Mouse (Mus musculus): ENCODE measurements around the gene Cgn.
A peak's percentile ranks its signal among the peaks of the same experiment; 100 is the strongest.

Gene Cgn

GRCm38 (mm10) chr3:94786367-94786835 is at the start of gene Cgn:
Gene Cgn (minus strand): TSS chr3:94786492.
- DNase-seq (ENCODE audit: low spot score): peak; percentile 87

GRCm38 (mm10) chr3:94835396-94835795 is 49.1 kb upstream of the Cgn start:
- no peak for DNase-seq (ENCODE audit: low spot score)

GRCm38 (mm10) chr3:94833358-94833757 is 47.1 kb upstream of the Cgn start:
- DNase-seq (ENCODE audit: low spot score): no peak

GRCm38 (mm10) chr3:94832701-94833100 is 46.4 kb upstream of the Cgn start:
- DNase-seq (ENCODE audit: low spot score): no peak

- no peak for DNase-seq (ENCODE audit: low spot score)
These were observed 45.8 kb upstream of the Cgn start for GRCm38 (mm10) chr3:94832100-94832499.

- no peak for DNase-seq (ENCODE audit: low spot score)
These were observed 37.8 kb upstream of the Cgn start for GRCm38 (mm10) chr3:94824110-94824509.

- no peak for DNase-seq (ENCODE audit: low spot score)
These were observed 35.8 kb upstream of the Cgn start for GRCm38 (mm10) chr3:94822082-94822481.

GRCm38 (mm10) chr3:94821008-94821638 is 34.8 kb upstream of the Cgn start:
- peak; percentile 33 for DNase-seq (ENCODE audit: low spot score)

- no peak for DNase-seq (ENCODE audit: low spot score)
These were observed 33.4 kb upstream of the Cgn start for GRCm38 (mm10) chr3:94819452-94820425.

GRCm38 (mm10) chr3:94817731-94818130 is 31.4 kb upstream of the Cgn start:
- no peak for DNase-seq (ENCODE audit: low spot score)

- no peak for DNase-seq (ENCODE audit: low spot score)
These were observed 29.3 kb upstream of the Cgn start for GRCm38 (mm10) chr3:94815603-94816002.

- no peak for DNase-seq (ENCODE audit: low spot score)
These were observed 28.4 kb upstream of the Cgn start for GRCm38 (mm10) chr3:94814663-94815062.

GRCm38 (mm10) chr3:94814063-94814462 is 27.8 kb upstream of the Cgn start:
- no peak for DNase-seq (ENCODE audit: low spot score)

- DNase-seq (ENCODE audit: low spot score): no peak
These were observed 27.4 kb upstream of the Cgn start for GRCm38 (mm10) chr3:94813651-94814050.

- no peak for DNase-seq (ENCODE audit: low spot score)
These were observed 25.3 kb upstream of the Cgn start for GRCm38 (mm10) chr3:94811628-94812027.

GRCm38 (mm10) chr3:94808296-94808695 is 22.0 kb upstream of the Cgn start:
- DNase-seq (ENCODE audit: low spot score): no peak

- DNase-seq (ENCODE audit: low spot score): no peak
These were observed 18.7 kb upstream of the Cgn start for GRCm38 (mm10) chr3:94804976-94805375.

- peak; percentile 23 for DNase-seq (ENCODE audit: low spot score)
These were observed 17.9 kb upstream of the Cgn start for GRCm38 (mm10) chr3:94804146-94804545.

GRCm38 (mm10) chr3:94796181-94796580 is 9.9 kb upstream of the Cgn start:
- DNase-seq (ENCODE audit: low spot score): no peak

GRCm38 (mm10) chr3:94795596-94796140 is 9.4 kb upstream of the Cgn start:
- DNase-seq (ENCODE audit: low spot score): no peak

GRCm38 (mm10) chr3:94794359-94794758 is 8.1 kb upstream of the Cgn start:
- no peak for DNase-seq (ENCODE audit: low spot score)

- DNase-seq (ENCODE audit: low spot score): no peak
These were observed 7.4 kb upstream of the Cgn start for GRCm38 (mm10) chr3:94793672-94794071.

GRCm38 (mm10) chr3:94792258-94792657 is 6.0 kb upstream of the Cgn start:
- DNase-seq (ENCODE audit: low spot score): no peak
